Mouse (Mus musculus) kidney, postnatal 0 days (tissue): ENCODE measurements around the gene Gpr107. TPM values are rescaled to one million over a fixed set of nuclear protein-coding genes. Genes with fewer than 3 reads are reported as not detected.

ENCODE experiments used
- ATAC-seq: fragments of 200-750 bp; cut with Nextera tagmentation; replicated peaks from 2 replicates; pipeline ENCODE4 v1.8.0; 2017; ENCODE audit warnings: low read depth, moderate number of reproducible peaks, moderate TSS enrichment, moderate library complexity; ENCODE audit not compliant: low FRiP score
- DNase-seq: peaks from one replicate; pipeline ENCODE4 v3.0.0-alpha.2; 2016; ENCODE audit warnings: low spot score
- H3K27ac ChIP-seq: fragments of 300-500 bp; sonication (generic); 2 replicates; pipeline ENCODE4 v1.5.1; 2014; ENCODE audit warnings: mild to moderate bottlenecking
- H3K27me3 ChIP-seq: fragments of 300-500 bp; sonication (generic); 2 replicates; pipeline ENCODE4 v1.6.1; 2014; ENCODE audit warnings: low read length, mixed read lengths; ENCODE audit not compliant: insufficient read depth
- H3K36me3 ChIP-seq: fragments of 300-500 bp; sonication (generic); 2 replicates; pipeline ENCODE4 v1.6.1; 2014; ENCODE audit warnings: low read length, mixed read lengths; ENCODE audit not compliant: insufficient read depth
- H3K4me1 ChIP-seq: fragments of 300-500 bp; sonication (generic); replicated peaks from 2 replicates; pipeline ENCODE4 v1.6.1; 2014; ENCODE audit warnings: antibody characterized with exemption, low read length, mixed read lengths; ENCODE audit not compliant: insufficient read depth
- H3K4me2 ChIP-seq: fragments of 300-500 bp; sonication (generic); 2 replicates; pipeline ENCODE4 v1.6.1; 2014; ENCODE audit warnings: mild to moderate bottlenecking, low read length, moderate library complexity, mixed read lengths
- H3K4me3 ChIP-seq: fragments of 300-500 bp; sonication (generic); replicated peaks from 2 replicates; pipeline ENCODE4 v1.5.1; 2014; ENCODE audit warnings: low read depth, low read length
- H3K9ac ChIP-seq: fragments of 300-500 bp; sonication (generic); 2 replicates; pipeline ENCODE4 v1.6.1; 2014; ENCODE audit warnings: low read depth, low read length
- H3K9me3 ChIP-seq: fragments of 300-500 bp; sonication (generic); replicated peaks from 2 replicates; pipeline ENCODE4 v1.6.1; 2016; ENCODE audit warnings: low read length, inconsistent platforms, mixed read lengths
- CTCF ChIP-seq: IDR thresholded peaks from 2 replicates; pipeline ENCODE4 v1.5.1; 2016; ENCODE audit warnings: antibody characterized with exemption, low read depth, mild to moderate bottlenecking, moderate library complexity
- WGBS: fragments of 180-500 bp; shearing (Covaris S2); extraction: QIAGEN DNeasy Blood & Tissue Kit; methylation state at CpG from one replicate; pipeline ENCODE4 v1.1.7; 2014; 5-methylcytosine and 5-hydroxymethylcytosine counted together
- polyA plus RNA-seq: library from polyadenylated mRNA; unstranded; fragments of >200 nt; fragmentation: Nextera tagmentation; extraction: Ambion mirVana; gene quantifications from 2 replicates; pipeline ENCODE4 v1.2.1, GENCODE M21; 2015

Gene Gpr107
- polyA plus RNA-seq, 1 experiment from 2014 or later: 32.3 TPM

GRCm38 (mm10) chr2:31118639-31119380, 33.3 kb upstream of the Gpr107 start:
- 83% methylated on average over 10 of the region's 10 CpGs for WGBS
- H3K9ac ChIP-seq: no peak overlapping the region
- H3K4me1 ChIP-seq: peaks cover 10% of the 10 kb centered on the region
- H3K4me3 ChIP-seq: no peak overlapping the region
- DNase-seq (no peak), ATAC-seq (no peak)
- no peak overlapping the region for H3K27ac ChIP-seq
- no peak for TF ChIP-seq CTCF
- no peaks in the 10 kb centered on the region for H3K36me3 ChIP-seq
- 0 out of 2 replicates have a peak, but pooled peaks cover 3% of the 10 kb centered on the region for H3K9me3 ChIP-seq
- H3K27me3 ChIP-seq: no peaks in the 10 kb centered on the region
- no peak overlapping the region for H3K4me2 ChIP-seq

GRCm38 (mm10) chr2:31119795-31120194, 32.3 kb upstream of the Gpr107 start:
- no peaks in the 10 kb centered on the region for H3K36me3 ChIP-seq
- no peak for ATAC-seq
- no peaks in the 10 kb centered on the region for H3K9me3 ChIP-seq
- TF ChIP-seq CTCF: no peak
- H3K27me3 ChIP-seq: no peaks in the 10 kb centered on the region
- no peak overlapping the region for H3K27ac ChIP-seq
- peaks cover 16% of the 10 kb centered on the region for H3K4me1 ChIP-seq
- H3K4me3 ChIP-seq: no peak overlapping the region
- H3K9ac ChIP-seq: no peak overlapping the region
- H3K4me2 ChIP-seq: no peak overlapping the region
- 81% methylated on average over 13 of the region's 13 CpGs for WGBS
- DNase-seq: no peak

GRCm38 (mm10) chr2:31121131-31121693, 30.9 kb upstream of the Gpr107 start:
- H3K27me3 ChIP-seq: no peaks in the 10 kb centered on the region
- H3K4me1 ChIP-seq: peaks cover 6% of the 10 kb centered on the region; the same call in 1 of the 2 replicates
- no peaks in the 10 kb centered on the region for H3K36me3 ChIP-seq
- WGBS: 67% methylated on average over 7 of the region's 7 CpGs
- no peak overlapping the region for H3K4me3 ChIP-seq
- H3K9me3 ChIP-seq: no peaks in the 10 kb centered on the region
- DNase-seq: no peak
- H3K9ac ChIP-seq: no peak overlapping the region
- no peak overlapping the region for H3K4me2 ChIP-seq
- no peak for ATAC-seq
- TF ChIP-seq CTCF: no peak
- no peak overlapping the region for H3K27ac ChIP-seq

GRCm38 (mm10) chr2:31122806-31123205, 29.3 kb upstream of the Gpr107 start:
- TF ChIP-seq CTCF: no peak
- H3K9ac ChIP-seq: no peak overlapping the region
- H3K9me3 ChIP-seq: no peaks in the 10 kb centered on the region
- H3K4me1 ChIP-seq: peaks cover 13% of the 10 kb centered on the region; the same call in 1 of the 2 replicates
- no peak overlapping the region for H3K4me2 ChIP-seq
- 86% methylated on average over 5 of the region's 5 CpGs for WGBS
- H3K27me3 ChIP-seq: no peaks in the 10 kb centered on the region
- no peak overlapping the region for H3K4me3 ChIP-seq
- no peaks in the 10 kb centered on the region for H3K36me3 ChIP-seq
- DNase-seq (no peak), ATAC-seq (no peak)
- H3K27ac ChIP-seq: no peak overlapping the region

- 90% methylated on average over 5 of the region's 5 CpGs for WGBS
- TF ChIP-seq CTCF: no peak
- no peaks in the 10 kb centered on the region for H3K27me3 ChIP-seq
- DNase-seq (no peak), ATAC-seq (no peak)
- no peak overlapping the region for H3K9ac ChIP-seq
- H3K4me2 ChIP-seq: no peak overlapping the region
- H3K27ac ChIP-seq: no peak overlapping the region
- H3K36me3 ChIP-seq: no peaks in the 10 kb centered on the region
- peaks cover 15% of the 10 kb centered on the region; the same call in 1 of the 2 replicates for H3K4me1 ChIP-seq
- H3K4me3 ChIP-seq: no peak overlapping the region
- H3K9me3 ChIP-seq: no peaks in the 10 kb centered on the region
Observed at GRCm38 (mm10) chr2:31123493-31123892, 28.6 kb upstream of the Gpr107 start.

GRCm38 (mm10) chr2:31124694-31125093, 27.4 kb upstream of the Gpr107 start:
- ATAC-seq: no peak

More at GRCm38 (mm10) chr2:31124694-31125093, 27.4 kb upstream of the Gpr107 start:
- H3K4me1 ChIP-seq: peaks cover 15% of the 10 kb centered on the region; the same call in 1 of the 2 replicates
- H3K27me3 ChIP-seq: no peaks in the 10 kb centered on the region
- no peaks in the 10 kb centered on the region for H3K36me3 ChIP-seq
- H3K27ac ChIP-seq: 0 out of 2 replicates have a peak overlapping the region, but pooled peaks have one; percentile 13
- no peak for TF ChIP-seq CTCF
- H3K4me3 ChIP-seq: no peak overlapping the region
- WGBS: 39% methylated on average over 2 of the region's 2 CpGs
- H3K9ac ChIP-seq: no peak overlapping the region
- no peak overlapping the region for H3K4me2 ChIP-seq
- H3K9me3 ChIP-seq: no peaks in the 10 kb centered on the region
- no peak for DNase-seq
